Mouse (Mus musculus) naive thymus-derived CD4-positive, alpha-beta T cell, adult 2 months (primary cell): ENCODE results near the gene Olfr105-ps.

Experiments used
- DNase-seq: peaks from one replicate; pipeline ENCODE4 v3.0.0-alpha.2; 2011; ENCODE audit warnings: low read depth

The Olfr105-ps gene

GRCm38 (mm10) chr17:37378733-37379132 is at the start of gene Olfr105-ps:
Olfr105-ps (plus strand) TSS chr17:37379033.
- no peak for DNase-seq

GRCm38 (mm10) chr17:37339598-37339997 is 39.2 kb upstream of the Olfr105-ps start, which contains the start of gene Olfr103:
Olfr103 (minus strand) TSS chr17:37339698.
- no peak for DNase-seq

GRCm38 (mm10) chr17:37359282-37359681 is 19.6 kb upstream of the Olfr105-ps start, which contains the start of gene Olfr104-ps:
Olfr104-ps (plus strand) TSS chr17:37359582.
- no peak for DNase-seq

GRCm38 (mm10) chr17:37390093-37390492 is 11.3 kb downstream of the Olfr105-ps start, which contains the start of gene Olfr106-ps:
Olfr106-ps (plus strand) TSS chr17:37390393.
- DNase-seq: no peak

- no peak for DNase-seq
Observed at GRCm38 (mm10) chr17:37398926-37399325, 20.1 kb downstream of the Olfr105-ps start, which contains the start of gene Olfr107. Olfr107 (plus strand) TSS chr17:37399226.

GRCm38 (mm10) chr17:37413380-37413779 is 34.5 kb downstream of the Olfr105-ps start:
- DNase-seq: no peak
